Mouse (Mus musculus) embryonic stem cell, embryonic (primary cell): ENCODE data around the gene 1700016H13Rik.

Source experiments
- CTCF ChIA-PET, 4 experiments: fragments of 300-600 bp in 2 of 4; fragments of 350-600 bp in 2 of 4; sonication (Branson Sonifier 250); formaldehyde crosslinking; loops; one replicate each; lab custom pipeline; 2022; ENCODE audit warnings: inconsistent platforms in 2 of 4; lab: Charles Lee
- POLR2A ChIA-PET, 4 experiments: fragments of 300-600 bp in 2 of 4; fragments of 350-600 bp in 2 of 4; sonication (Branson Sonifier 250); formaldehyde crosslinking; loops; one replicate each; lab custom pipeline; 2022; ENCODE audit warnings: antibody characterized with exemption in 4 of 4, inconsistent platforms in 1 of 4; lab: Charles Lee

The 1700016H13Rik gene

GRCm38 (mm10) chr5:103598264-103598663 is 57.5 kb downstream of the 1700016H13Rik start:
- CTCF ChIA-PET: interaction anchor here in 1 of 4 experiments (5.7 kb wide), 1 partner anchor 11 kb away, joined by 23 read pairs; no protein-coding TSS in a partner anchor

More at GRCm38 (mm10) chr5:103598264-103598663, 57.5 kb downstream of the 1700016H13Rik start:
- POLR2A ChIA-PET: interaction anchor here in 1 of 4 experiments (2.3 kb wide), 1 partner anchor 31 kb away, joined by 6 read pairs; the partner anchor contains the start of gene Slc10a6
